Mouse (Mus musculus) frontal cortex, adult (tissue): ENCODE measurements around the gene Cep104.
A peak's percentile ranks its signal among the peaks of the same experiment; 100 is the strongest.

Source experiments
- ATAC-seq: cut with Nextera tagmentation; 2 replicates; pipeline ENCODE4 v1.9.2; 2017; ENCODE audit warnings: mild to moderate bottlenecking, moderate library complexity, mixed read lengths; ENCODE audit not compliant: low TSS enrichment

Cep104 gene

DNA sequence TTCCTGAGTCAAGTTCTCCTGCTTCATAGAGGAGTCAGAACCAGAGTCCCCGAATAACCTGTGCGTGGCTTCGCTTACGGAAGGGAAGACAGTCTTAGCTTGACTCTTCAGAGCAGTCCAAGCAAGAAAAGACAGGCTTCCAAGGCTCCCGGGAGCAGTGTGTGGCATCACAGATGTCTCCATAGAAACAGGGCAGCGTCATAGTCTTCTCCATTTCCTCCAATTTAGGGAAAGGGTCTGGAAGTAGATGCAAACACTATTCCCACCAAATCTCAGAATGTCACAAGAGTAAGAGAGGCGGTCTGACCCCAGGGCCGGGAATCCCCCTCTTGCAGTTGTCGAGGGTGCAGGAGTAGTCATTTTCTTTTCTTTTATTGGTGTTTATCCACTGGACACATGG lies 67.6 kb downstream of the Cep104 start, which contains the start of gene Ccdc27:
Ccdc27 (minus strand) TSS at position 101 of the 400 bp plus-strand sequence.
- ATAC-seq, result no peak

DNA sequence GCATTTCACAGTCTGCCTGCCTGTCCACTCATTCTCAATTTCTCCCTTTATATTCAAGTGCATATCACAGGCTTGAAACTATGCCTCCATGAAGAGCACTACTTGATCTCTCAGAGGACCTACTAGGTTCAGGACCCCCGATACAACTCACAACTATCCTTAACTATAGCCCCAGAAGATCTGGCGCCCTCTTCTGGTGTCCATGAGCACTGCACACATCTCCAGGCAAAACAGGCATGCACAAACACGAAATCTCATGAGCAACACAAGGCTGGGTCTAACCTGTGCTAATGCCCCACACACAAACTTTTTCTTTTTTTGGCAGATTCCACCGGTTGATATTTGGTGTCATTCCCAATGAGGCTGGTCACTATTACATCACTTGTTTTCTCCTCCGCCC lies 70.8 kb downstream of the Cep104 start:
- no peak for ATAC-seq

DNA sequence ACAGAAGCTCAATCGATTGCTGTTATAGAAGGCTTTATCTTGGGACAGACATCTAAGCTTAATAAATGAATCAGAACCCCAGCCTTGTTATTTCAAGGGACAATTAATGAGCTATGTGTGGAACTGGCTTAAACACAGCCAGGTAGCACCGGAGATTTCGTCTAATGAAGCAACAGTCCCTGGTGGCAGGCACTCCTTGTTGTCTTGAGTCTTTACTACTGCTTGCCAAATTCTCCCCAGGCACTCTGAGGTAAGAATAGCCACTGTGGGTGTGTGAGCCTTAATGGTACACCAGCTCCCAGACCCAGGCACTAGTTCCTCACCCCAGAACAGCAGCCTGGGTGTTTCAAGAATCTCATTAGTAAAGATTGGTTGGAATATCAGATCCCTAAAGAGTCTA lies 76.4 kb downstream of the Cep104 start:
- ATAC-seq, result peak; percentile 69; the same call in 1 of the 2 replicates

DNA sequence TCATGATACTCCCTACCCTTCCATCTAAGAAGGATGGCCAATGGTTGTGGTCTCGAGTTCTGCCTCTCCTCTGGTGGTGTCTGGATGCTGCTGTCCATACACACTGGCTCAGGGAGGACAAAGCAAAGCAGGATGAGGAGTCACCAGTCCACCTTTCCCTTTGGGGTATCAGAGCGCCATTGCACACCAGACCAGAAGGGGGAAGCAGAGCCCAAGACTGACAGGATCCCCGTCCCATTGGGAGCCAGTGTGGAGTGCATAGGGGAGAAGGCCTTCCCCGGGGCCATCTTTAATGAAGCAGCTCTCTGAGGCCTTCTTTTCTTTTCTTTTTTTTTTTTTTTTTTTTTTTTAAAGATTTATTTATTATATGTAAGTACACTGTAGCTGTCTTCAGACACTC lies 78.1 kb downstream of the Cep104 start:
- no peak for ATAC-seq

DNA sequence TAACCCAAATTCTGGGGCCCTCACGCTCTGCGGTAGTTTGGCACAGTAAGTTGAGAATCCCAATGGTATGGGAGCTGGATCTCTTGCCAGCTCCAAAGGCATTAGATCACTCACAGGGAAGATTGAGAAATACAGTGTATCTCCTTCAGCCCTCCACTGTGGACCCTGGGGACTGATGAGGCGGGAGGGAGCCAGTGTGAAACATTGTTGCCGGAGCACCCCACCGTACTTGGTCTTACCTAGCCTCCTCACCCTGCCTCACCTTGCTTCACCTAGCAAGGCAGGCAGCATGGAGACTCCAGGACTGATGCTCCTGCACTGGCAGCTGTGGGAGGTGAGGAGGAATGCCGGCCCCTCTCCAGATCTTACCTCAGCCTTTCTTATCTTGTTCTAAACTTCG lies 80.5 kb downstream of the Cep104 start:
- no peak for ATAC-seq

DNA sequence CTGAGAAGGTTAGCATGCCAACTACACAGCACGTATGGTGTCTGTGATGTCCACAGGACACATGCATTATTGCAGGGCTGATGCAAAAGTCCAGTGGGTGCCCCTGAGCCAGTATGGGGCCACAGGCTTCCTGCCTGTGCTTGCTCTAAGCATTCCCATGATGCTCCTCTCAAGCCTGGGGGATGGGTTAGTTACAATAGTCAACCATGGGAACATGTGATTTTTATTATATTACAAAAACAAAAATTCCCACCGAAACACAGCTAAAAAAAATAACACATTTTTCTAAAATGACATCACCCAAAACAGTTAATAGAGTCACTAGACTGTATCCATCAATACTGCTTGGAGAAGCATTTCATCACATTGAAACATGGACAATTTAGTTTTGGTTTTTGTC lies 81.1 kb downstream of the Cep104 start:
- no peak for ATAC-seq

DNA sequence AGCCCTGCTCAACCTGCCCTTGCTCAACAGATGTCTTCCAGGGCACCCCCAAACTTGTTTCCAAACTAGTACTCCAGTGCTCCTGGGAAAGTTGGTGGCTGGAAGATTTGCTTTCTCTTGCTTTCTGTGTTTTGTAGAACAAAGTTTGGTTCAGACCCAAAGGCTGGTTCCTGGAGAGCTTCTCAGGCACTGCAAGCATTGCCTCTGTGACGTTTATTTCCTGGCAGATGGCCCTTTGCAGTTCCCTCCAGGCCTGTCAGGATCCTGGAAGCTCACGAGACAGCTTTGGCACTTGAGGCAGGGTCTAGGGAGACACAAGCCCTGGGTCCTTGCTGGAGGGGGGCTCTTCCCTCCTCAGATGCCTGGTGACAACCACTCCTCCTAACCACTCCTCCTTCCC lies 81.7 kb downstream of the Cep104 start:
- no peak for ATAC-seq

DNA sequence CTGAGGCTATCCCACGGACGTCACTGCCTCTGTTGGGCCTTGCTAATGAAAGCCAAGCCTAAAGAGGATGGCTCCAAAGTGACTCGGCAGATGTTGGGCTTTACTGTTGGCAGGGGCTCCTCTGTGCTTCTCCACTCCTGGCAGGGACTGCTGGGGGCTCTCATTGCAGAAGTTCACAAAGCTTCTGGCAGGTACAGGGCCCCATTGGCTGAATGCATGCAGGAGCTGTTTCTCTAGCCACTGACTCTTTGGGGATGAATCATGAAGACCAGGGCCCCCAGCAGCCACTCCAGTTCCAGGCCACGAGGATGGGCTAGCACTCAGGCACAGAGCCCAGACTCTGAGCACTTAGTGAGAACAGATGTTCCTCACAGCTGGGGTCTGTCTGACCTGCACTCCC lies 82.7 kb downstream of the Cep104 start:
- no peak for ATAC-seq
